Mouse (Mus musculus): Measurements from ENCODE around the gene Kat6b. TPM values are rescaled to one million over a fixed set of nuclear protein-coding genes. Genes with fewer than 3 reads are reported as not detected.

The Kat6b gene
- polyA plus RNA-seq, 1 experiment from 2014 or later, result 33.7 TPM

DNA sequence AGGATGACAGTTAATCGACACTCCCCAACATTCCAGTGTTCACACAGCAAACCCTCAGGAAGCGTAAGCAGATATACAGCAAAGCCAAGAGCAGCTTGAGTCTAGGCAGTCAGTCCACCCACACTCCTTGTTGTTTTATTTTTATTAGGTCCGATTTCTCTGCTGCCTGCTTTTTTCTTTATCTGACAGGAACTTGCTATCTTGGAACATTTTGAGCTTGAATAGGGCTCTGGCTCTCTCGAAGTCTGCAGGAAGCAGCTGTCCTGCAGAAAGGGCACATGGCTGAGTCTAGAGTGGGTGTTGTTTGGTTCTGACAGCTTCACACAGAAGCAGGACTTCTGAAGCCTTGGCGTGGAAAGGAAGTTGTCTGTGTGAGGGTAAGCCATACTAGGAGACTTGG, 222.0 kb downstream of the Kat6b start:
- Histone ChIP-seq H3K4me2 (ENCODE audit: low read depth, low read length) (no peak overlapping the region), H3K4me1 (ENCODE audit: control insufficient read depth, insufficient read depth, low read length) (no peaks in the 10 kb centered on the region), H3K27ac (ENCODE audit: low read depth, low read length) (no peak overlapping the region), H3K9ac (replicated peaks; ENCODE audit: low read depth, low read length) (no peak overlapping the region), H3K4me3 (ENCODE audit: low read depth, low read length) (no peak overlapping the region), H3K36me3 (ENCODE audit: control insufficient read depth, insufficient read depth, low read length) (no peaks in the 10 kb centered on the region), H3K27me3 (ENCODE audit: control insufficient read depth, insufficient read depth, low read length) (no peaks in the 10 kb centered on the region), H3K9me3 (ENCODE audit: control insufficient read depth, low read length) (no peaks in the 10 kb centered on the region)
- no peak for ATAC-seq (ENCODE audit: low read depth)
- 83% methylated on average over 5 of the region's 5 CpGs for WGBS

GRCm38 (mm10) chr14:21705462-21705861, 224.2 kb downstream of the Kat6b start:
- Histone ChIP-seq H3K36me3 (ENCODE audit: control insufficient read depth, insufficient read depth, low read length) (no peaks in the 10 kb centered on the region), H3K9me3 (ENCODE audit: control insufficient read depth, low read length) (no peaks in the 10 kb centered on the region), H3K4me3 (ENCODE audit: low read depth, low read length) (no peak overlapping the region), H3K4me1 (ENCODE audit: control insufficient read depth, insufficient read depth, low read length) (no peaks in the 10 kb centered on the region), H3K27me3 (ENCODE audit: control insufficient read depth, insufficient read depth, low read length) (no peaks in the 10 kb centered on the region), H3K27ac (ENCODE audit: low read depth, low read length) (no peak overlapping the region), H3K9ac (replicated peaks; ENCODE audit: low read depth, low read length) (no peak overlapping the region), H3K4me2 (ENCODE audit: low read depth, low read length) (no peak overlapping the region)
- ATAC-seq (ENCODE audit: low read depth), result no peak
- 90% methylated on average over 2 of the region's 2 CpGs for WGBS

GRCm38 (mm10) chr14:21706759-21707571, 225.7 kb downstream of the Kat6b start:
- H3K9ac ChIP-seq (replicated peaks; ENCODE audit: low read depth, low read length), result no peak overlapping the region
- ATAC-seq (ENCODE audit: low read depth), result 0 out of 2 replicates have a peak, but pooled peaks have one; percentile 17
- H3K36me3 ChIP-seq (ENCODE audit: control insufficient read depth, insufficient read depth, low read length), result no peaks in the 10 kb centered on the region
- WGBS, result 56% methylated on average over 12 of the region's 12 CpGs
- H3K27me3 ChIP-seq (ENCODE audit: control insufficient read depth, insufficient read depth, low read length), result no peaks in the 10 kb centered on the region
- H3K9me3 ChIP-seq (ENCODE audit: control insufficient read depth, low read length), result no peaks in the 10 kb centered on the region
- H3K4me1 ChIP-seq (ENCODE audit: control insufficient read depth, insufficient read depth, low read length), result no peaks in the 10 kb centered on the region
- H3K27ac ChIP-seq (ENCODE audit: low read depth, low read length), result peak overlapping the region; percentile 16
- no peak overlapping the region for H3K4me3 ChIP-seq (ENCODE audit: low read depth, low read length)
- H3K4me2 ChIP-seq (ENCODE audit: low read depth, low read length), result no peak overlapping the region

DNA sequence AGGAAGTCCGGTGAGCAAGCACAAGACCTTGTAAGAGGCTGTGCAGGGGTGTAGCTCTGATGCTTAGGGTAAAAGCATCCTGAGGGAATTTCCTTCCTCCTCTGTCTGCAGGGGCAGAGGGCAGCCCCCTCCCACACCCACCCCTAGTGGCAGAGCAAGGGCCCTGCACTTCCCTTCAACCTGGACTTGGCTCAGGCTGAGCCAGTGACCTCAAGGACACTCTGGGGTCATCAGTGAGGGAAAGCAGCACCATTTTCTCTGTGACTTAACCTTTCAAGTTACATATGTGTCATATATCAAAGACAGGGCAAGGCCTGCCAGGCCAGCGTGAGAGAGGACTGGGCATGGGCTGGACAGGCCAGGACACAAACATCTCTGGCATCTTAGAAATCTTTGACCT, 228.3 kb downstream of the Kat6b start:
- no peak overlapping the region for H3K4me2 ChIP-seq (ENCODE audit: low read depth, low read length)
- no peak overlapping the region for H3K4me3 ChIP-seq (ENCODE audit: low read depth, low read length)
- no peaks in the 10 kb centered on the region for H3K9me3 ChIP-seq (ENCODE audit: control insufficient read depth, low read length)
- no peaks in the 10 kb centered on the region for H3K36me3 ChIP-seq (ENCODE audit: control insufficient read depth, insufficient read depth, low read length)
- H3K4me1 ChIP-seq (ENCODE audit: control insufficient read depth, insufficient read depth, low read length), result no peaks in the 10 kb centered on the region
- no peak overlapping the region for H3K9ac ChIP-seq (replicated peaks; ENCODE audit: low read depth, low read length)
- no peaks in the 10 kb centered on the region for H3K27me3 ChIP-seq (ENCODE audit: control insufficient read depth, insufficient read depth, low read length)
- no peak overlapping the region for H3K27ac ChIP-seq (ENCODE audit: low read depth, low read length)
- 68% methylated on average over 2 of the region's 2 CpGs for WGBS
- no peak for ATAC-seq (ENCODE audit: low read depth)

DNA sequence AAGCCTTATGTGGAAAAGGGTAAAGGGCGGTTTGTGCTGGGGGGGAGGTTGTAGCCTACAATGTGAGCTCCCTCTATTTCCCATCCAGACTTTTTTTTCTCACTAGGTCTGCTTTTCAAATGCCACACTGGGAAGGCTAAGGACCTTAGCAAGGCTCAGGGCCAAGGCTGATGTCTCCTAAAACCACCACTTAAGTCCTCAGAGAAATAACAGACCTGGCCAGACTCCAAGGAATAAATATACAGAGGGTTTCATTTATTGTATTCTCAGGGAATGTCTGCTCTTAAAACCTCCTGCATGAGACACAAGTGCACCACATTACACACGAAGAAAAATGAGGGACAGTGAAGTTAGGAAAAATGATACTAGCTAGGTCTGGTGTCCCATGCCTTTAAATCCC, 230.0 kb downstream of the Kat6b start:
- WGBS, result 76% methylated on average over 2 of the region's 2 CpGs
- H3K9ac ChIP-seq (replicated peaks; ENCODE audit: low read depth, low read length), result no peak overlapping the region
- no peaks in the 10 kb centered on the region for H3K36me3 ChIP-seq (ENCODE audit: control insufficient read depth, insufficient read depth, low read length)
- no peak for ATAC-seq (ENCODE audit: low read depth)
- H3K9me3 ChIP-seq (ENCODE audit: control insufficient read depth, low read length), result no peaks in the 10 kb centered on the region
- H3K27me3 ChIP-seq (ENCODE audit: control insufficient read depth, insufficient read depth, low read length), result no peaks in the 10 kb centered on the region
- H3K27ac ChIP-seq (ENCODE audit: low read depth, low read length), result no peak overlapping the region
- no peak overlapping the region for H3K4me2 ChIP-seq (ENCODE audit: low read depth, low read length)
- no peak overlapping the region for H3K4me3 ChIP-seq (ENCODE audit: low read depth, low read length)
- H3K4me1 ChIP-seq (ENCODE audit: control insufficient read depth, insufficient read depth, low read length), result no peaks in the 10 kb centered on the region

DNA sequence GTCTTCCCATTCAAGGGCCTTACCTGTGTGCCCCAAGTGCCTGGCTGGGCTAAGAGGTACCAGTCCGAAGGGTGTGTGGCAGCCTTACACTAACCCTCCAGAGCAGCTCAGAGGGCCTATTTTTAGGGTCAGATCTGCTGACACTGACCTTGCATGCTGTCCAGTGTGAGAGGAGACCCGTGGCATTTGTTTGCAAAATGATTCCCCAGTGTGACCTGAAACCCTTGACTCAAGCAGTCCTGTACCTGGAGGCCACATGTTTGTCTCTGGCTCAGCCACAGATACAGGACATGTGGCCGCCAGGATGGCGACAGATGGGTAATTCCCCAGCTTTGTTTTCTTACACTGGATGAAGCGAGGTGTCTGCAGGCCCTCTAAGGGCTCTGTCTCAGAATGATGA, 233.3 kb downstream of the Kat6b start, which contains the start of gene Dupd1:
Dupd1 (minus strand) TSS at position 91 of the 400 bp plus-strand sequence.
- ATAC-seq (ENCODE audit: low read depth), result no peak
- Histone ChIP-seq H3K9me3 (ENCODE audit: control insufficient read depth, low read length) (no peaks in the 10 kb centered on the region), H3K9ac (replicated peaks; ENCODE audit: low read depth, low read length) (no peak within 1 kb of the TSS), H3K4me2 (ENCODE audit: low read depth, low read length) (no peak within 1 kb of the TSS), H3K27me3 (ENCODE audit: control insufficient read depth, insufficient read depth, low read length) (no peaks in the 10 kb centered on the region), H3K36me3 (ENCODE audit: control insufficient read depth, insufficient read depth, low read length) (no peaks in the 10 kb centered on the region), H3K4me1 (ENCODE audit: control insufficient read depth, insufficient read depth, low read length) (no peaks in the 10 kb centered on the region), H3K4me3 (ENCODE audit: low read depth, low read length) (no peak within 1 kb of the TSS), H3K27ac (ENCODE audit: low read depth, low read length) (no peak within 1 kb of the TSS)
- WGBS, result 75% methylated on average over 5 of the region's 5 CpGs

DNA sequence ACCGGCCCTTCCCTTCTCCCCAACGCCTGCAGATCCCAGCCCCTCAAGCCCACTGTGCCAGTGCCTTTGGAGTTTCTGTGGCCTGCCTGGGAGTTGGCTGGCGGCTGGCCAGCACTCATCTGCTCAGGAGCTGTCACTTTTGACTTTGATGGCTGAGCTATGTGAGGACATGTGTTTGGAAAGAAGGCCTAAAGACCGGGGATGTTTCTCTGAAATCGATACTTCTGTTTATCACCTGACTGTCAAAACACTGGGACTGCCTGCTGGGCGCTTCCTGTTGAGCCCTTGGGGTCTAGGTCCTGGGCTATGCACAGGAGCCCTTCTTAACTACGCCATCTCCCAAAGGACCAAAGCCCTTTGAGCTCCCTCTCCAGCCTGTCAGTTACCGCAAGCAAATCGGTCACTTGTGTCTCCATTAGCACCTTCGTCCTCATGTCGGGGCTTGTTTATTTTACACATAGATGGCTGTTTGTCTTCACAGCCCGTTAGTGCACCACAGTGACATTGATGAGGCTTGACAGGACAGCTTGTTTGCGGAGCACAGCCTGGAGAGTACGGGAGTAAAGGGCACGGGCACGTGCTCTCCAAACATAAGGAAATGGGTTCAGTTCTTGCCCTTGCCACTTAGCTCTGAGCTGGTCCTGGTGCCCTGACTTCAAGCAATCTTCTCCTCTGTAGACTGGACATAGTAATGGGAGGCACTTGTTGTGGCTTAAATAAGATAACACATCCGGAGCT, 238.6 kb downstream of the Kat6b start:
- Histone ChIP-seq H3K27ac (ENCODE audit: low read depth, low read length) (no peak overlapping the region), H3K36me3 (ENCODE audit: control insufficient read depth, insufficient read depth, low read length) (no peaks in the 10 kb centered on the region), H3K4me2 (ENCODE audit: low read depth, low read length) (no peak overlapping the region), H3K4me3 (ENCODE audit: low read depth, low read length) (no peak overlapping the region), H3K9me3 (ENCODE audit: control insufficient read depth, low read length) (no peaks in the 10 kb centered on the region), H3K9ac (replicated peaks; ENCODE audit: low read depth, low read length) (no peak overlapping the region), H3K4me1 (ENCODE audit: control insufficient read depth, insufficient read depth, low read length) (no peaks in the 10 kb centered on the region), H3K27me3 (ENCODE audit: control insufficient read depth, insufficient read depth, low read length) (no peaks in the 10 kb centered on the region)
- 76% methylated on average over 17 of the region's 17 CpGs for WGBS
- no peak for ATAC-seq (ENCODE audit: low read depth)

DNA sequence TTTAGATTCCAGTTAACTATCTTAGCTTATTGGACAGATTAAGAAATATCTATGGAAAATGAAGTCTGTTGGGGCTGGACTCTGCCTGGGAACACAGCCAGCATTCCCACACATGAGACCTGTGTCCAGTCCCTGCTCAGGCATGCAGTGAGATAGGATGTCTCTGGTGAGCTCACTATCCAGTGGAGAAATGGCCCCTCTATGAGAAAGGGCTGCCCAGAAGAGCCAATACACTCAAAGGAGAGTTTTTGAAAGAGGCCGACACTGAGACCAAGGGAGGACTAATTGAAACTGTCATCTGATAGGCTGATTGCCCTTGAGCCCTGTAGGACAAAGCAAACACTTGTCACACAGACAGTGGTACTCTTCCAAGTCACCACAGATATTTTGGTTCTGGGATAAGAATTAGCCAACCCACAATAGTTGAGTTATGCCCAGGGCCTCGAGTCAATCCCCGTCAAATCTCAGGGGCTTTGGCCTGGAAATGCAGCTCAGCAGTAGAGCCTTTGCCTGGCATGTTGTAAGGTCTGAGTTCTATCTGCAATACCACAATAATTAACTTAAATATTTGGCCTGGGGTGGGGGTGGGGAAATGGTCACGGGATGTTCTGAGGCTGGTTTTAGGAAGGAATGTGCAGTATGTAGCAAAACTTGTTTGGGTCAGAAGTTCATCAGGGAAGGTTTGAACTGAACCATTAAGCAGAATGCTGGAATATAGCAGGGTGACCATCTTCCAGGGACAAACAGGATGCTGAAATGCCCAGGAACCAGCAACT, 239.4 kb downstream of the Kat6b start:
- Histone ChIP-seq H3K4me1 (ENCODE audit: control insufficient read depth, insufficient read depth, low read length) (no peaks in the 10 kb centered on the region), H3K36me3 (ENCODE audit: control insufficient read depth, insufficient read depth, low read length) (no peaks in the 10 kb centered on the region), H3K27me3 (ENCODE audit: control insufficient read depth, insufficient read depth, low read length) (no peaks in the 10 kb centered on the region), H3K4me2 (ENCODE audit: low read depth, low read length) (no peak overlapping the region), H3K4me3 (ENCODE audit: low read depth, low read length) (no peak overlapping the region), H3K9ac (replicated peaks; ENCODE audit: low read depth, low read length) (no peak overlapping the region), H3K9me3 (ENCODE audit: control insufficient read depth, low read length) (no peaks in the 10 kb centered on the region), H3K27ac (ENCODE audit: low read depth, low read length) (no peak overlapping the region)
- ATAC-seq (ENCODE audit: low read depth), result no peak
- 84% methylated on average over 4 of the region's 4 CpGs for WGBS

All from neural tube, embryonic 14.5 days (tissue).